Mouse (Mus musculus): ENCODE measurements at regions not wholly inside any gene's neighbourhood (a gene's known extent, or its start where the extent isn't known, plus 50 kb on each side); places are given as distances from the start of the nearest gene placed in this dataset.

DNA sequence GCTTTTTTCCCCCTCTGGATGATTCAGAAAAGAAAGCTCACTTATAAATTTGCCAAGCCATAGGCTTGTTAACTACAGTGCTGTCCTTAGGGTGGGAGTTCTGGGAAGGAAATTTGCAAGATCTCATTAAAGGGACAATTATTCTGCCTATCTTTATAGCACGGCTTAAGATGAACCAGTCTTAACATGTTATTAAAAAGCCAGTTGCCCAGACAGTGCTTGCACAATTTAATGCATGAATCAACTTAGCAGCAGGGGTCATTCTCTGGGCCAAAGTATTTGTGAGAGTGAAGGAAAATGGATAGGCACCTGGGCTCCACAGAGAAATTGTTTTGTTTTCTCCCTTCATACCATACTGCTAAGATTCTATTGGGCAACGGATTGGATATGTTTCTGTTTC is 733.0 kb upstream of the Edil3 start:
- no peaks in the 10 kb centered on the region for H3K36me3 ChIP-seq (replicated peaks)
- WGBS: 10% methylated on average over 2 of the region's 2 CpGs
- H3K27ac ChIP-seq: no peak overlapping the region
- peaks cover 4% of the 10 kb centered on the region; the same call in 1 of the 2 replicates for H3K4me1 ChIP-seq
- no peak overlapping the region for H3K4me2 ChIP-seq
- peak; percentile 84 for ATAC-seq (ENCODE audit: low FRiP score)
- no peaks in the 10 kb centered on the region for H3K9me3 ChIP-seq
- H3K4me3 ChIP-seq (replicated peaks): no peak overlapping the region
- no peak overlapping the region for H3K9ac ChIP-seq
- H3K27me3 ChIP-seq: no peaks in the 10 kb centered on the region

Data from forebrain, embryonic 12.5 days (tissue).